Mouse (Mus musculus): ENCODE results near the gene Asgr1. TPM values are rescaled to one million over a fixed set of nuclear protein-coding genes. Genes with fewer than 3 reads are reported as not detected.

Asgr1 gene
- polyA plus RNA-seq, 1 experiment from 2014 or later, result 1.4 TPM

MicroRNAs within 50 kb of the gene (microRNA counts, 519-probe panel; counts per million panel counts)
- microRNA mmu-miR-324-3p (not detected), microRNA mmu-miR-324-5p (5,435 counts per million, percentile 60 among the panel's probes with 10 or more counts)

Small RNA genes within 50 kb of the gene (microRNA-seq; reads per million reads assigned to microRNA genes)
- gene Mir324, result 5,214 reads per million, percentile 92 among the genes with 10 or more reads in this experiment

Other genes with a start within 250 kb of the Asgr1 start
- 0.58 and 0.82 TPM in 2 replicates for gene Tmem102, start 248.5 kb upstream of the Asgr1 start, polyA plus RNA-seq (2014; fragmentation: Nextera tagmentation; extraction: Ambion mirVana)
- not detected in 2 replicates for gene Gm39566, start 238.8 kb upstream of the Asgr1 start, polyA plus RNA-seq (2014; fragmentation: Nextera tagmentation; extraction: Ambion mirVana)
- not detected in 2 replicates for gene Spem2, start 235.6 kb upstream of the Asgr1 start, polyA plus RNA-seq (2014; fragmentation: Nextera tagmentation; extraction: Ambion mirVana)
- 0.49 and 0.85 TPM in 2 replicates for gene Spem1, start 231.9 kb upstream of the Asgr1 start, polyA plus RNA-seq (2014; fragmentation: Nextera tagmentation; extraction: Ambion mirVana)
- gene Nlgn2, start 216.3 kb upstream of the Asgr1 start, polyA plus RNA-seq (2014; fragmentation: Nextera tagmentation; extraction: Ambion mirVana), result 25.1 and 32.4 TPM in 2 replicates
- gene Tmem256, start 215.6 kb upstream of the Asgr1 start, polyA plus RNA-seq (2014; fragmentation: Nextera tagmentation; extraction: Ambion mirVana), result 313 and 417 TPM in 2 replicates
- 41.3 and 51.9 TPM in 2 replicates for gene Plscr3, start 207.7 kb upstream of the Asgr1 start, polyA plus RNA-seq (2014; fragmentation: Nextera tagmentation; extraction: Ambion mirVana)
- not detected in 2 replicates for gene Tnk1, start 195.4 kb upstream of the Asgr1 start, polyA plus RNA-seq (2014; fragmentation: Nextera tagmentation; extraction: Ambion mirVana)
- not detected in 2 replicates for gene Tmem95, start 176.1 kb upstream of the Asgr1 start, polyA plus RNA-seq (2014; fragmentation: Nextera tagmentation; extraction: Ambion mirVana)
- 0.74 and 1.0 TPM in 2 replicates for gene Kctd11, start 172.7 kb upstream of the Asgr1 start, polyA plus RNA-seq (2014; fragmentation: Nextera tagmentation; extraction: Ambion mirVana)
- gene Acap1, start 158.5 kb upstream of the Asgr1 start, polyA plus RNA-seq (2014; fragmentation: Nextera tagmentation; extraction: Ambion mirVana), result 0.17 and 0.30 TPM in 2 replicates
- gene 2810408A11Rik, start 153.1 kb upstream of the Asgr1 start, polyA plus RNA-seq (2014; fragmentation: Nextera tagmentation; extraction: Ambion mirVana), result 9.4 and 13.0 TPM in 2 replicates
- 27.5 and 29.0 TPM in 2 replicates for gene Neurl4, start 153.0 kb upstream of the Asgr1 start, polyA plus RNA-seq (2014; fragmentation: Nextera tagmentation; extraction: Ambion mirVana)
- 56.4 and 62.4 TPM in 2 replicates for gene Gps2, start 140.2 kb upstream of the Asgr1 start, polyA plus RNA-seq (2014; fragmentation: Nextera tagmentation; extraction: Ambion mirVana)
- 1,083 and 1,099 TPM in 2 replicates for gene Eif5a, start 132.1 kb upstream of the Asgr1 start, polyA plus RNA-seq (2014; fragmentation: Nextera tagmentation; extraction: Ambion mirVana)
- 4.3 and 10.4 TPM in 2 replicates for gene Ybx2, start 118.3 kb upstream of the Asgr1 start, polyA plus RNA-seq (2014; fragmentation: Nextera tagmentation; extraction: Ambion mirVana)
- 2.2 and 4.5 TPM in 2 replicates for gene Slc2a4, start 105.9 kb upstream of the Asgr1 start, polyA plus RNA-seq (2014; fragmentation: Nextera tagmentation; extraction: Ambion mirVana)
- gene Cldn7, start 89.3 kb upstream of the Asgr1 start, polyA plus RNA-seq (2014; fragmentation: Nextera tagmentation; extraction: Ambion mirVana), result 0.20 TPM in 1 of 2 replicates, not detected in the other
- 24.4 and 39.0 TPM in 2 replicates for gene Ctdnep1, start 72.9 kb upstream of the Asgr1 start, polyA plus RNA-seq (2014; fragmentation: Nextera tagmentation; extraction: Ambion mirVana)
- gene Elp5, start 71.6 kb upstream of the Asgr1 start, polyA plus RNA-seq (2014; fragmentation: Nextera tagmentation; extraction: Ambion mirVana), result 162 and 193 TPM in 2 replicates
- 616 and 626 TPM in 2 replicates for gene Gabarap, start 62.9 kb upstream of the Asgr1 start, polyA plus RNA-seq (2014; fragmentation: Nextera tagmentation; extraction: Ambion mirVana)
- 41.3 and 48.9 TPM in 2 replicates for gene Phf23, start 58.3 kb upstream of the Asgr1 start, polyA plus RNA-seq (2014; fragmentation: Nextera tagmentation; extraction: Ambion mirVana)
- 22.9 and 23.0 TPM in 2 replicates for gene Dvl2, start 53.5 kb upstream of the Asgr1 start, polyA plus RNA-seq (2014; fragmentation: Nextera tagmentation; extraction: Ambion mirVana)
- gene Acadvl, start 38.7 kb upstream of the Asgr1 start, polyA plus RNA-seq (2014; fragmentation: Nextera tagmentation; extraction: Ambion mirVana), result 43.2 and 49.6 TPM in 2 replicates
- gene Dlg4, start 37.1 kb upstream of the Asgr1 start, polyA plus RNA-seq (2014; fragmentation: Nextera tagmentation; extraction: Ambion mirVana), result 33.1 and 41.0 TPM in 2 replicates
- not detected in 2 replicates for gene Asgr2, start 38.6 kb downstream of the Asgr1 start, polyA plus RNA-seq (2014; fragmentation: Nextera tagmentation; extraction: Ambion mirVana)
- 0.75 TPM in 1 of 2 replicates, not detected in the other for gene Mgl2, start 76.2 kb downstream of the Asgr1 start, polyA plus RNA-seq (2014; fragmentation: Nextera tagmentation; extraction: Ambion mirVana)
- gene Clec10a, start 102.1 kb downstream of the Asgr1 start, polyA plus RNA-seq (2014; fragmentation: Nextera tagmentation; extraction: Ambion mirVana), result 1.4 TPM in 1 of 2 replicates, not detected in the other
- gene Slc16a11, start 158.7 kb downstream of the Asgr1 start, polyA plus RNA-seq (2014; fragmentation: Nextera tagmentation; extraction: Ambion mirVana), result 1.5 and 3.2 TPM in 2 replicates
- 10.0 and 10.7 TPM in 2 replicates for gene Slc16a13, start 167.0 kb downstream of the Asgr1 start, polyA plus RNA-seq (2014; fragmentation: Nextera tagmentation; extraction: Ambion mirVana)
- 2.5 and 4.4 TPM in 2 replicates for gene Bcl6b, start 175.7 kb downstream of the Asgr1 start, polyA plus RNA-seq (2014; fragmentation: Nextera tagmentation; extraction: Ambion mirVana)
- gene 0610010K14Rik, start 183.8 kb downstream of the Asgr1 start, polyA plus RNA-seq (2014; fragmentation: Nextera tagmentation; extraction: Ambion mirVana), result 171 and 205 TPM in 2 replicates
- 13.4 and 16.3 TPM in 2 replicates for gene Gm21988, start 185.7 kb downstream of the Asgr1 start, polyA plus RNA-seq (2014; fragmentation: Nextera tagmentation; extraction: Ambion mirVana)
- 321 and 350 TPM in 2 replicates for gene Rnasek, start 185.8 kb downstream of the Asgr1 start, polyA plus RNA-seq (2014; fragmentation: Nextera tagmentation; extraction: Ambion mirVana)
- gene Alox12, start 201.3 kb downstream of the Asgr1 start, polyA plus RNA-seq (2014; fragmentation: Nextera tagmentation; extraction: Ambion mirVana), result 0.11 and 0.33 TPM in 2 replicates